Mouse (Mus musculus): Measurements from ENCODE around the gene Parp16. TPM values are rescaled to one million over a fixed set of nuclear protein-coding genes. Genes with fewer than 3 reads are reported as not detected.
A peak's percentile ranks its signal among the peaks of the same experiment; 100 is the strongest.

Parp16 gene
- polyA plus RNA-seq, 1 experiment from 2014 or later = 7.5 TPM

GRCm38 (mm10) chr9:65208293-65209179, 13.4 kb downstream of the Parp16 start:
- Histone ChIP-seq H3K27ac (ENCODE audit: low read depth, low read length) (no peak overlapping the region), H3K4me1 (replicated peaks; ENCODE audit: control insufficient read depth, insufficient read depth, low read length) (no peaks in the 10 kb centered on the region), H3K4me3 (ENCODE audit: low read depth, low read length) (no peak overlapping the region), H3K27me3 (replicated peaks; ENCODE audit: control insufficient read depth, insufficient read depth, low read length) (no peaks in the 10 kb centered on the region), H3K9ac (ENCODE audit: low read depth, low read length) (no peak overlapping the region), H3K9me3 (ENCODE audit: control insufficient read depth, low read length) (no peaks in the 10 kb centered on the region), H3K4me2 (no peak overlapping the region), H3K36me3 (ENCODE audit: control insufficient read depth, insufficient read depth, low read length) (no peaks in the 10 kb centered on the region)
- DNase-seq (ENCODE audit: low spot score) (no peak), ATAC-seq (replicated peaks; ENCODE audit: low FRiP score) (no peak)
- 84% methylated on average over 32 of the region's 32 CpGs for WGBS

- WGBS = 57% methylated on average over 1 of the region's 1 CpGs
Observed at GRCm38 (mm10) chr9:65211598-65211997, 16.4 kb downstream of the Parp16 start.

GRCm38 (mm10) chr9:65214425-65214777, 19.2 kb downstream of the Parp16 start:
- H3K27me3 ChIP-seq (replicated peaks; ENCODE audit: control insufficient read depth, insufficient read depth, low read length) = no peaks in the 10 kb centered on the region
- H3K27ac ChIP-seq (ENCODE audit: low read depth, low read length) = peak overlapping the region; percentile 99
- H3K4me3 ChIP-seq (ENCODE audit: low read depth, low read length) = peak overlapping the region; percentile 72
- ATAC-seq (replicated peaks; ENCODE audit: low FRiP score) = no peak
- peaks cover 34% of the 10 kb centered on the region for H3K4me1 ChIP-seq (replicated peaks; ENCODE audit: control insufficient read depth, insufficient read depth, low read length)
- H3K4me2 ChIP-seq = peak overlapping the region; percentile 99
- H3K9me3 ChIP-seq (ENCODE audit: control insufficient read depth, low read length) = no peaks in the 10 kb centered on the region
- H3K36me3 ChIP-seq (ENCODE audit: control insufficient read depth, insufficient read depth, low read length) = no peaks in the 10 kb centered on the region
- peak overlapping the region; percentile 92 for H3K9ac ChIP-seq (ENCODE audit: low read depth, low read length)
- DNase-seq (ENCODE audit: low spot score) = peak; percentile 53
- 17% methylated on average over 10 of the region's 10 CpGs for WGBS

More at GRCm38 (mm10) chr9:65211598-65211997, 16.4 kb downstream of the Parp16 start:
- DNase-seq (ENCODE audit: low spot score) (no peak), ATAC-seq (replicated peaks; ENCODE audit: low FRiP score) (no peak)
- Histone ChIP-seq H3K27me3 (replicated peaks; ENCODE audit: control insufficient read depth, insufficient read depth, low read length) (no peaks in the 10 kb centered on the region), H3K4me1 (replicated peaks; ENCODE audit: control insufficient read depth, insufficient read depth, low read length) (peaks cover 13% of the 10 kb centered on the region), H3K36me3 (ENCODE audit: control insufficient read depth, insufficient read depth, low read length) (no peaks in the 10 kb centered on the region), H3K27ac (ENCODE audit: low read depth, low read length) (no peak overlapping the region), H3K9ac (ENCODE audit: low read depth, low read length) (no peak overlapping the region), H3K4me3 (ENCODE audit: low read depth, low read length) (no peak overlapping the region), H3K4me2 (no peak overlapping the region), H3K9me3 (ENCODE audit: control insufficient read depth, low read length) (no peaks in the 10 kb centered on the region)

GRCm38 (mm10) chr9:65214778-65215493, 19.8 kb downstream of the Parp16 start:
- no peaks in the 10 kb centered on the region for H3K27me3 ChIP-seq (replicated peaks; ENCODE audit: control insufficient read depth, insufficient read depth, low read length)

GRCm38 (mm10) chr9:65215494-65216126, 20.5 kb downstream of the Parp16 start:
- Histone ChIP-seq H3K4me2 (peak overlapping the region; percentile 99), H3K4me3 (ENCODE audit: low read depth, low read length) (peak overlapping the region; percentile 72), H3K27me3 (replicated peaks; ENCODE audit: control insufficient read depth, insufficient read depth, low read length) (no peaks in the 10 kb centered on the region), H3K27ac (ENCODE audit: low read depth, low read length) (peak overlapping the region; percentile 99), H3K36me3 (ENCODE audit: control insufficient read depth, insufficient read depth, low read length) (no peaks in the 10 kb centered on the region), H3K9me3 (ENCODE audit: control insufficient read depth, low read length) (no peaks in the 10 kb centered on the region), H3K9ac (ENCODE audit: low read depth, low read length) (peak overlapping the region; percentile 92), H3K4me1 (replicated peaks; ENCODE audit: control insufficient read depth, insufficient read depth, low read length) (peaks cover 34% of the 10 kb centered on the region)
- DNase-seq (ENCODE audit: low spot score) = no peak
- peak; percentile 79 for ATAC-seq (replicated peaks; ENCODE audit: low FRiP score)
- 5% methylated on average over 31 of the region's 31 CpGs for WGBS

More at GRCm38 (mm10) chr9:65214778-65215493, 19.8 kb downstream of the Parp16 start:
- DNase-seq (ENCODE audit: low spot score) (peak; percentile 95), ATAC-seq (replicated peaks; ENCODE audit: low FRiP score) (peak; percentile 94)
- Histone ChIP-seq H3K9ac (ENCODE audit: low read depth, low read length) (peak overlapping the region; percentile 92), H3K4me1 (replicated peaks; ENCODE audit: control insufficient read depth, insufficient read depth, low read length) (peaks cover 34% of the 10 kb centered on the region), H3K4me2 (peak overlapping the region; percentile 99), H3K4me3 (ENCODE audit: low read depth, low read length) (peak overlapping the region; percentile 72), H3K9me3 (ENCODE audit: control insufficient read depth, low read length) (no peaks in the 10 kb centered on the region), H3K27ac (ENCODE audit: low read depth, low read length) (peak overlapping the region; percentile 99), H3K36me3 (ENCODE audit: control insufficient read depth, insufficient read depth, low read length) (no peaks in the 10 kb centered on the region)
- under 1% methylated on average over 58 of the region's 59 CpGs for WGBS

- peak overlapping the region; percentile 60 for H3K9ac ChIP-seq (ENCODE audit: low read depth, low read length)
- H3K4me3 ChIP-seq (ENCODE audit: low read depth, low read length) = peak overlapping the region; percentile 72
- DNase-seq (ENCODE audit: low spot score) (no peak), ATAC-seq (replicated peaks; ENCODE audit: low FRiP score) (no peak)
- peak overlapping the region; percentile 99 for H3K4me2 ChIP-seq
- H3K27ac ChIP-seq (ENCODE audit: low read depth, low read length) = peak overlapping the region; percentile 99
- peaks cover 34% of the 10 kb centered on the region for H3K4me1 ChIP-seq (replicated peaks; ENCODE audit: control insufficient read depth, insufficient read depth, low read length)
- 28% methylated on average over 8 of the region's 8 CpGs for WGBS
- no peaks in the 10 kb centered on the region for H3K27me3 ChIP-seq (replicated peaks; ENCODE audit: control insufficient read depth, insufficient read depth, low read length)
- H3K36me3 ChIP-seq (ENCODE audit: control insufficient read depth, insufficient read depth, low read length) = no peaks in the 10 kb centered on the region
- no peaks in the 10 kb centered on the region for H3K9me3 ChIP-seq (ENCODE audit: control insufficient read depth, low read length)
Observed at GRCm38 (mm10) chr9:65216972-65217371, 21.8 kb downstream of the Parp16 start.

- peak overlapping the region; percentile 99 for H3K27ac ChIP-seq (ENCODE audit: low read depth, low read length)
- H3K4me1 ChIP-seq (replicated peaks; ENCODE audit: control insufficient read depth, insufficient read depth, low read length) = peaks cover 34% of the 10 kb centered on the region
- H3K4me3 ChIP-seq (ENCODE audit: low read depth, low read length) = no peak overlapping the region
- H3K36me3 ChIP-seq (ENCODE audit: control insufficient read depth, insufficient read depth, low read length) = no peaks in the 10 kb centered on the region
- 31% methylated on average over 6 of the region's 6 CpGs for WGBS
- no peaks in the 10 kb centered on the region for H3K9me3 ChIP-seq (ENCODE audit: control insufficient read depth, low read length)
- H3K9ac ChIP-seq (ENCODE audit: low read depth, low read length) = peak overlapping the region; percentile 7
- no peaks in the 10 kb centered on the region for H3K27me3 ChIP-seq (replicated peaks; ENCODE audit: control insufficient read depth, insufficient read depth, low read length)
- no peak for ATAC-seq (replicated peaks; ENCODE audit: low FRiP score)
- no peak for DNase-seq (ENCODE audit: low spot score)
- H3K4me2 ChIP-seq = peak overlapping the region; percentile 99
Observed at GRCm38 (mm10) chr9:65217661-65218060, 22.5 kb downstream of the Parp16 start.

GRCm38 (mm10) chr9:65218916-65219315, 23.8 kb downstream of the Parp16 start:
- no peak overlapping the region for H3K9ac ChIP-seq (ENCODE audit: low read depth, low read length)

More at GRCm38 (mm10) chr9:65218916-65219315, 23.8 kb downstream of the Parp16 start:
- Histone ChIP-seq H3K27ac (ENCODE audit: low read depth, low read length) (peak overlapping the region; percentile 99), H3K9me3 (ENCODE audit: control insufficient read depth, low read length) (no peaks in the 10 kb centered on the region), H3K27me3 (replicated peaks; ENCODE audit: control insufficient read depth, insufficient read depth, low read length) (no peaks in the 10 kb centered on the region), H3K4me1 (replicated peaks; ENCODE audit: control insufficient read depth, insufficient read depth, low read length) (peaks cover 34% of the 10 kb centered on the region), H3K36me3 (ENCODE audit: control insufficient read depth, insufficient read depth, low read length) (no peaks in the 10 kb centered on the region), H3K4me2 (no peak overlapping the region), H3K4me3 (ENCODE audit: low read depth, low read length) (no peak overlapping the region)
- WGBS = 57% methylated on average over 1 of the region's 1 CpGs
- DNase-seq (ENCODE audit: low spot score) (no peak), ATAC-seq (replicated peaks; ENCODE audit: low FRiP score) (no peak)
